Mouse (Mus musculus): ENCODE measurements at regions not wholly inside any gene's neighbourhood (a gene's known extent, or its start where the extent isn't known, plus 50 kb on each side); places are given as distances from the start of the nearest gene placed in this dataset.
A peak's percentile ranks its signal among the peaks of the same experiment; 100 is the strongest.

GRCm38 (mm10) chr4:154726636-154727045 lies 59.0 kb upstream of the Actrt2 start:
- Histone ChIP-seq H3K27ac (replicated peaks) (no peak overlapping the region; the same call in 1 of the 2 replicates), H3K36me3 (no peaks in the 10 kb centered on the region), H3K9me3 (replicated peaks) (no peaks in the 10 kb centered on the region), H3K4me3 (no peak overlapping the region), H3K27me3 (ENCODE audit: low read depth, poor library complexity, severe bottlenecking) (0 out of 2 replicates have a peak, but pooled peaks cover 6% of the 10 kb centered on the region), H3K4me1 (peaks cover 7% of the 10 kb centered on the region)
- no peak for DNase-seq (ENCODE audit: low spot score)
- WGBS: 60% methylated on average over 3 of the region's 3 CpGs

- Histone ChIP-seq H3K4me1 (peaks cover 7% of the 10 kb centered on the region), H3K4me3 (no peak overlapping the region), H3K9me3 (replicated peaks) (no peaks in the 10 kb centered on the region), H3K36me3 (no peaks in the 10 kb centered on the region), H3K27ac (replicated peaks) (0 out of 2 replicates have a peak overlapping the region, but pooled peaks have one; percentile 2), H3K27me3 (ENCODE audit: low read depth, poor library complexity, severe bottlenecking) (0 out of 2 replicates have a peak, but pooled peaks cover 6% of the 10 kb centered on the region)
- 74% methylated on average over 7 of the region's 7 CpGs for WGBS
- DNase-seq (ENCODE audit: low spot score): no peak
These were observed 60.3 kb upstream of the Actrt2 start for GRCm38 (mm10) chr4:154727945-154728344.

DNA sequence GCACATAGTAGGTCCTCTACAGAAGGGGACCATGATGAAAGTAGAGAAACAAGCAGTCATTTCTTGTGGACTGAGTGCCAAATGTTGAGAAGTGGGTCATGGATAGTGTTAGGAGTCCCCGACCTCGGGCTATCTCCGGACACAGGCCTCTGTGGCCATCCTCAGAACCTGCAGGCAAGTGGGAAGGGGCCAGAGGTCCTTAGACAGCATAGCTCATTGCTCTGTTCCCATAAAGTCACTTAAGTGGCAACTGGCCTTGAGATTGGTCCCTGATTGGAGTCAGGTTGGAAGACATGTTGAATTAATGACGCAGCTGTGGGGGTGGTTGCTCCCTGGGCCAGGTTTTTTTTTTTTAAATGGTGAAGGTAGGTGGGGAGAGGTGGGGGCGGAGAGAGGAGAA lies 63.0 kb upstream of the Actrt2 start:
- no peaks in the 10 kb centered on the region for H3K36me3 ChIP-seq
- H3K4me1 ChIP-seq: peaks cover 7% of the 10 kb centered on the region
- no peak for DNase-seq (ENCODE audit: low spot score)
- no peak overlapping the region for H3K27ac ChIP-seq (replicated peaks)
- WGBS: 97% methylated on average over 5 of the region's 5 CpGs
- H3K27me3 ChIP-seq (ENCODE audit: low read depth, poor library complexity, severe bottlenecking): 0 out of 2 replicates have a peak, but pooled peaks cover 6% of the 10 kb centered on the region
- H3K4me3 ChIP-seq: no peak overlapping the region
- no peaks in the 10 kb centered on the region for H3K9me3 ChIP-seq (replicated peaks)

GRCm38 (mm10) chr4:154731345-154731744 lies 63.7 kb upstream of the Actrt2 start:
- Histone ChIP-seq H3K4me1 (peaks cover 13% of the 10 kb centered on the region), H3K27me3 (ENCODE audit: low read depth, poor library complexity, severe bottlenecking) (0 out of 2 replicates have a peak, but pooled peaks cover 6% of the 10 kb centered on the region), H3K36me3 (no peaks in the 10 kb centered on the region), H3K27ac (replicated peaks) (no peak overlapping the region), H3K9me3 (replicated peaks) (no peaks in the 10 kb centered on the region), H3K4me3 (no peak overlapping the region)
- 81% methylated on average over 15 of the region's 15 CpGs for WGBS
- no peak for DNase-seq (ENCODE audit: low spot score)

- 82% methylated on average over 6 of the region's 6 CpGs for WGBS
- no peak for DNase-seq (ENCODE audit: low spot score)
- H3K4me3 ChIP-seq: no peak overlapping the region
- no peak overlapping the region for H3K27ac ChIP-seq (replicated peaks)
- no peaks in the 10 kb centered on the region for H3K36me3 ChIP-seq
- H3K27me3 ChIP-seq (ENCODE audit: low read depth, poor library complexity, severe bottlenecking): peaks cover 18% of the 10 kb centered on the region
- no peaks in the 10 kb centered on the region for H3K9me3 ChIP-seq (replicated peaks)
- peaks cover 9% of the 10 kb centered on the region; the same call in 1 of the 2 replicates for H3K4me1 ChIP-seq
These were observed 68.4 kb upstream of the Actrt2 start for GRCm38 (mm10) chr4:154736071-154736470.

- no peaks in the 10 kb centered on the region for H3K36me3 ChIP-seq
- peaks cover 35% of the 10 kb centered on the region for H3K27me3 ChIP-seq (ENCODE audit: low read depth, poor library complexity, severe bottlenecking)
- peak overlapping the region; percentile 16; the same call in 1 of the 2 replicates for H3K4me3 ChIP-seq
- H3K4me1 ChIP-seq: peaks cover 13% of the 10 kb centered on the region
- 55% methylated on average over 27 of the region's 27 CpGs for WGBS
- DNase-seq (ENCODE audit: low spot score): no peak
- no peak overlapping the region for H3K27ac ChIP-seq (replicated peaks)
- no peaks in the 10 kb centered on the region for H3K9me3 ChIP-seq (replicated peaks)
These were observed 73.6 kb upstream of the Actrt2 start for GRCm38 (mm10) chr4:154741123-154741890.

DNA sequence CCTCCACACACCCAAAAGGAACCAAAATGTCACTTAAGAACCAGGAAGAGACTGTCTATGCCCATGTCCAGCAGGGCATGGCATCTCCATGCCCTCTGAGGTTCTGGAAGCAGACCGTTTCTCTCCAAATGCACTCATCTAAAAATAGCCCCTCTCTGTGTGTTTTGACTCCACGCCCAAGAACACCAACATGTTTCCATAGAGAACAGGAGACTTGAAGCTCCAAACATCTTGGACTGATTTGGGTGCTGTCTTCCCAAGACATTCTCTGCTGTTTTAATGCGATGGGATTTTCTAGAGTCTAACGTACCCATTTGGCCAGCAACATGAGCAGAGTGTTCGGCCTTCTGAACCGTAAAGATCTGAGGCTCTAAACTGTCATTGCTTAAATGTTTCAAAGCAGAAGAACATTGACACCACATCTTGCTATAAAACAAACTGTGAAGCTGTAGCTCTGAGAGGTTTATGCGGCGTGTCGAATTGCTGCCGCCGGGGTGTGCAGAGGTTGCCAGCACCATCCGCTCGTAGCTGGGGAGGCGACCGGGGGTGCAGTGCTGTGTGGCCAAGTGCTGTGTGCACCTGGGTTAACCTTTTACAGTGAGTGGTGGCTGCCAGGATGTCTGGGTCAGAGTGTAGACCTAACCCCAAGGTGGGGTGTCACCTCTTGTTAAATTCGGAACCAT lies 78.8 kb upstream of the Actrt2 start:
- Histone ChIP-seq H3K9me3 (replicated peaks) (no peaks in the 10 kb centered on the region), H3K36me3 (no peaks in the 10 kb centered on the region), H3K27me3 (ENCODE audit: low read depth, poor library complexity, severe bottlenecking) (peaks cover 24% of the 10 kb centered on the region), H3K4me1 (peaks cover 31% of the 10 kb centered on the region), H3K4me3 (no peak overlapping the region), H3K27ac (replicated peaks) (no peak overlapping the region)
- 90% methylated on average over 16 of the region's 16 CpGs for WGBS
- DNase-seq (ENCODE audit: low spot score): no peak

DNA sequence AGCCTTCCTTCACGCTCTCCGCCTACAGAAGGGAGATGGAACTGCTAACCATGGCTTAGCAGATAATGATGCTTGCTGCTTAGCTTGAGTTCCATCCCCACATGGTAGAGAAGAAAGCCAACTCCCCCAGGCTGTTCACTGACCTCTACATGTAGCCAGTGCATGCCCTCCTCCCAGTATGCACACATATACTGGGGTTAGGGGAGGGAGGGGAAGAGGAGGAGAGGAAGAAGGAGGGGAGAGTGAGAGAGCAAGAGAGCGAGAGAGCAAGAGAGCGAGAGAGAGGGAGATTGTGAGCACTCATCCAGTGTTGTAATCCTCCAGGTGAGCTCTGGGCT lies 79.3 kb upstream of the Actrt2 start:
- WGBS: 85% methylated on average over 4 of the region's 4 CpGs
- no peak for DNase-seq (ENCODE audit: low spot score)
- H3K4me1 ChIP-seq: peaks cover 27% of the 10 kb centered on the region

DNA sequence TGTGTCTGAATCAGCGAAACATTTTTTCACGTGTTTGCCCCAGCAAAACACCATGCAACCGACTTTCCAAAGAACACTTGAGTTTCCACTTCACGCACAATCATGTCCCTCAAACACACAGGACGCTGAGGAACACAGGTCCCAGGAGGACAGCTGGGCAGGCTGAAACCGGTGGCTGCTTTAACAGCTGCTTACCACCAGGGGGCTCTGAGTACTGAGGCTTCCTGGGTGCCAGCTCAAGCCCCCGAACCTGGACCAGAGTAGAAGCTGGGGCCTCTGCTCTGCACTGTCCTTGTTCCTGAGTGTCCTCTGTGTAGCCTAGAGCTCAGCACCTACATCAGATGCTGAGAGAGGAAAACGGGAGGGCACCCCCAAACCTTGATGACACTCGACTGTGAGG lies 81.5 kb upstream of the Actrt2 start:
- DNase-seq (ENCODE audit: low spot score): peak; percentile 54
- Histone ChIP-seq H3K27me3 (ENCODE audit: low read depth, poor library complexity, severe bottlenecking) (peaks cover 30% of the 10 kb centered on the region), H3K9me3 (replicated peaks) (no peaks in the 10 kb centered on the region), H3K4me1 (peaks cover 25% of the 10 kb centered on the region), H3K4me3 (no peak overlapping the region), H3K36me3 (no peaks in the 10 kb centered on the region), H3K27ac (replicated peaks) (0 out of 2 replicates have a peak overlapping the region, but pooled peaks have one; percentile 23)
- WGBS: 44% methylated on average over 9 of the region's 9 CpGs

More for the DNA sequence above, 79.3 kb upstream of the Actrt2 start:
- Histone ChIP-seq H3K9me3 (replicated peaks) (no peaks in the 10 kb centered on the region), H3K4me3 (no peak overlapping the region), H3K36me3 (no peaks in the 10 kb centered on the region), H3K27me3 (ENCODE audit: low read depth, poor library complexity, severe bottlenecking) (peaks cover 23% of the 10 kb centered on the region), H3K27ac (replicated peaks) (no peak overlapping the region)

GRCm38 (mm10) chr4:154749996-154750395 lies 82.3 kb upstream of the Actrt2 start:
- H3K9me3 ChIP-seq (replicated peaks): no peaks in the 10 kb centered on the region
- H3K36me3 ChIP-seq: no peaks in the 10 kb centered on the region
- 0 out of 2 replicates have a peak overlapping the region, but pooled peaks have one; percentile 9 for H3K27ac ChIP-seq (replicated peaks)
- H3K4me1 ChIP-seq: peaks cover 25% of the 10 kb centered on the region
- 77% methylated on average over 2 of the region's 2 CpGs for WGBS
- peaks cover 30% of the 10 kb centered on the region for H3K27me3 ChIP-seq (ENCODE audit: low read depth, poor library complexity, severe bottlenecking)
- H3K4me3 ChIP-seq: no peak overlapping the region
- peak; percentile 26 for DNase-seq (ENCODE audit: low spot score)

DNA sequence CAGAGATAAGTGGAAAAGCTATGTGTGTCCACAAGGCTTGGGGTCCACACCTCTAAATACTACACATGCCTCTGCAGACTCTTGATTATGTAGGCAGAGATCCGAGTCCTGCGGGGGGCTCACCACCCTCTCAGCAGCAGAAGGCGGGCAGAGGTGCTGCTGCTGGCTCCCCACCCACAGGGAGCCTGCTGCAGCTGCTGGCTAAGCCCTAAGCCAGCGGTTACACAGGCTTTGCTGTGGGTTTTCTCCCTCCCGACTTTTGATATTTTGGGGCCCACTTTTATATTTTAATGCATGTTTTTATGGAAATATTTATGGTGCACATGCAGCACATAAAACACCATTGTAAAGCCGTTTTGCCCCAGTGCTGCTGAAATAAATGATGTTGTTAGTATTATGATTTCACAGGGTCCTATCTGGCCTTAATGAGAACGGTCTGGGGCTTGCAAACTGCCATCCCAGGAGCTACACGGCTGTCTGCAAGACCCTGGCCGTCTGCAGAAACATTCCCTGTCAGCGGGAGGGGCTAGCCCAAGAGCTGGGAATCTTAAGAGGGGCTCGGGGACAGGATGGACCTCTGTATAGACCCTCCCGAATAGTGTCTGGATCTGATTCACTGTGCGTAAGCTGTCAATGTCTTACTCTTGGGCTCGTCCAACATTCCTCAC lies 82.9 kb upstream of the Actrt2 start:
- Histone ChIP-seq H3K27me3 (ENCODE audit: low read depth, poor library complexity, severe bottlenecking) (peaks cover 27% of the 10 kb centered on the region), H3K9me3 (replicated peaks) (no peaks in the 10 kb centered on the region), H3K36me3 (no peaks in the 10 kb centered on the region), H3K27ac (replicated peaks) (0 out of 2 replicates have a peak overlapping the region, but pooled peaks have one; percentile 9), H3K4me3 (no peak overlapping the region), H3K4me1 (peaks cover 25% of the 10 kb centered on the region)
- DNase-seq (ENCODE audit: low spot score): no peak
- 58% methylated on average over 14 of the region's 14 CpGs for WGBS

GRCm38 (mm10) chr4:154754445-154754844 lies 82.8 kb upstream of the Ttc34 start:
- Histone ChIP-seq H3K4me3 (no peak overlapping the region), H3K36me3 (no peaks in the 10 kb centered on the region), H3K9me3 (replicated peaks) (no peaks in the 10 kb centered on the region), H3K4me1 (peaks cover 21% of the 10 kb centered on the region), H3K27ac (replicated peaks) (no peak overlapping the region), H3K27me3 (ENCODE audit: low read depth, poor library complexity, severe bottlenecking) (peaks cover 25% of the 10 kb centered on the region)
- WGBS: 77% methylated on average over 8 of the region's 8 CpGs
- DNase-seq (ENCODE audit: low spot score): no peak

All from midbrain, embryonic 10.5 days (tissue).